Mouse (Mus musculus): ENCODE measurements at regions not wholly inside any gene's neighbourhood (a gene's known extent, or its start where the extent isn't known, plus 50 kb on each side); places are given as distances from the start of the nearest gene placed in this dataset.

DNA sequence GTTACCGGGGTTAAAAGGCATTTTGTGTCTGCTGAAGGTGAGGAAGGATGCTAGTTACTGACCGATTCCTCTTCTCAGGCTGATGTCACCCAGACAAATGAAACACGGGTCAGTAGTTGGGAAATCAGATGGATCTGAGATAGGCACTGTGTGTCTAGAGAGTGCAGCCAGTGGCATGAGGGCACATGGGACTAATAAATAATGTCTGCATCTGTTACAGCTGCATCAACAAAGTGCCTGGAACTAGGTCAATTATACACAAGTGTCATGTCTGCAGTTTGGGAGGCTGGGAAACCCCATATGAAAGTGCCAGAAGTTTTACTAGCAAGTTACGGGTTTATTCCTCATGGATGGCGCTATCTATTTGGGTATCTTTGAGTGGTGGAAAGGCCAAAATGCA is 68.8 kb downstream of the Cxcl12 start:
- ATAC-seq = no peak
- Histone ChIP-seq H3K27ac (no peak overlapping the region), H3K9me3 (replicated peaks) (no peaks in the 10 kb centered on the region), H3K4me1 (no peaks in the 10 kb centered on the region), H3K27me3 (no peaks in the 10 kb centered on the region), H3K9ac (no peak overlapping the region), H3K4me3 (no peak overlapping the region), H3K4me2 (no peak overlapping the region), H3K36me3 (ENCODE audit: poor library complexity, severe bottlenecking) (no peaks in the 10 kb centered on the region)
- 94% methylated on average over 5 of the region's 5 CpGs for WGBS

DNA sequence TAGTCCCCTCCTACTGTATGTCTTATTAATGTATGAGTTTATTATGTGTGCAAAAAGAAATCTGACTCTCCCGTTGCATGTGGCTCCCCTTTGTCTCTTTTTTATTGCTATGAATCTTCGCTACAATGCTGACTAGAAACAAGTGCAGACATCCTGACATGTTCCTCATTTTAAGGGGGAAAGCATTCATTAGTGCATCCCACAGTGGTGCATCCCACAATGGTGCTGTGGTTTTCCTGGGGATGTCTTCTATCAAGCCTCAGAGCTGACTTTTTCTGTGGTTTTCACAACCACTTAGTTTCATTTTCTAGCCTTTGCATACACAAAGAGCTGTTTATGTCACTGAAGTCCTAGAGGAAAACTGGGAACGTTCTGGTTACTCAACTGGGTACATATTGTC is 72.9 kb downstream of the Cxcl12 start:
- H3K4me2 ChIP-seq = no peak overlapping the region
- no peak overlapping the region for H3K9ac ChIP-seq
- no peaks in the 10 kb centered on the region for H3K27me3 ChIP-seq
- no peaks in the 10 kb centered on the region for H3K36me3 ChIP-seq (ENCODE audit: poor library complexity, severe bottlenecking)
- no peak overlapping the region for H3K4me3 ChIP-seq
- ATAC-seq = no peak
- H3K9me3 ChIP-seq (replicated peaks) = no peaks in the 10 kb centered on the region
- H3K27ac ChIP-seq = no peak overlapping the region
- no peaks in the 10 kb centered on the region for H3K4me1 ChIP-seq
- 81% methylated on average over 3 of the region's 3 CpGs for WGBS

DNA sequence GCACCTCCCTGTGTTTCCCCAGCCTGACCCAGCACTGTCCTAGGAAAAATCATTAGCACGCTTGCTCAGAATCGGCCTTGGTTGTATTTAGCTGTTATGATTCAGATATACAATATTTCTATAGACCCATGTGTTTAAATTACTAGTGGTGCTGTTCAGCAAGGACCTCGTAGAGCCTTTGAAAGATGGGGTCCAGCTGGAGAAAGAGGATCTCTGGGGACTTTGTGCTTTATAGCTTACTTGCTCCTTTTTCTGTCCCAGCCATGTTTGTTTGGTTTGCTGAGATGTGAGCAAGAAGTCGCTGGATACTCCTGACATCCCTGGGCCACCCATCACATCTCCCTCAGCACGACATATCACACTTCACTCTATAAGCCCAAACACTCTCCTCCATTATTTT is 77.1 kb downstream of the Cxcl12 start:
- 92% methylated on average over 5 of the region's 5 CpGs for WGBS
- H3K36me3 ChIP-seq (ENCODE audit: poor library complexity, severe bottlenecking) = no peaks in the 10 kb centered on the region
- H3K9ac ChIP-seq = no peak overlapping the region
- H3K9me3 ChIP-seq (replicated peaks) = no peaks in the 10 kb centered on the region
- no peak overlapping the region for H3K4me2 ChIP-seq
- no peaks in the 10 kb centered on the region for H3K4me1 ChIP-seq
- no peak overlapping the region for H3K4me3 ChIP-seq
- no peaks in the 10 kb centered on the region for H3K27me3 ChIP-seq
- H3K27ac ChIP-seq = no peak overlapping the region
- ATAC-seq = no peak

DNA sequence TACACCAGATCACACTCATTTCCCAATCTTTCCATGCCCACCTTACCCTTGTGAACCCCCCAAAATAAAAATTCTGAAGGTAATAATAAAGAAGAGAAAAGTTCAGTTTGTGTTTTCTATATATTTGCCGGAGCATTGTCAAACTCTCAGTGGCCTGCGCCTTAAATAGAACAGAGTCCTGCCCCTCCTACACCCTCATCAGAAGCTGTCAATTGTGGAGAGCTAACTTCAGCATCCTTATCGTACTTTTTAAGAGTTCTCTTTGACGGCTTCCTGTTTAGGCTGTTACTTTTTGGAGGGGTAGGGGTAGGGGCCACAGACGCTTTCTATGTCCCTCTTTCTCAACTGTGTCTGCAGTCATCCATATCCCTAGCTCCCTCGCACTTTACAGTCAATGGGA is 77.5 kb downstream of the Cxcl12 start:
- Histone ChIP-seq H3K27ac (no peak overlapping the region), H3K4me3 (no peak overlapping the region), H3K9ac (no peak overlapping the region), H3K9me3 (replicated peaks) (no peaks in the 10 kb centered on the region), H3K4me2 (no peak overlapping the region), H3K36me3 (ENCODE audit: poor library complexity, severe bottlenecking) (no peaks in the 10 kb centered on the region), H3K4me1 (no peaks in the 10 kb centered on the region), H3K27me3 (no peaks in the 10 kb centered on the region)
- WGBS = 89% methylated on average over 6 of the region's 6 CpGs
- no peak for ATAC-seq

DNA sequence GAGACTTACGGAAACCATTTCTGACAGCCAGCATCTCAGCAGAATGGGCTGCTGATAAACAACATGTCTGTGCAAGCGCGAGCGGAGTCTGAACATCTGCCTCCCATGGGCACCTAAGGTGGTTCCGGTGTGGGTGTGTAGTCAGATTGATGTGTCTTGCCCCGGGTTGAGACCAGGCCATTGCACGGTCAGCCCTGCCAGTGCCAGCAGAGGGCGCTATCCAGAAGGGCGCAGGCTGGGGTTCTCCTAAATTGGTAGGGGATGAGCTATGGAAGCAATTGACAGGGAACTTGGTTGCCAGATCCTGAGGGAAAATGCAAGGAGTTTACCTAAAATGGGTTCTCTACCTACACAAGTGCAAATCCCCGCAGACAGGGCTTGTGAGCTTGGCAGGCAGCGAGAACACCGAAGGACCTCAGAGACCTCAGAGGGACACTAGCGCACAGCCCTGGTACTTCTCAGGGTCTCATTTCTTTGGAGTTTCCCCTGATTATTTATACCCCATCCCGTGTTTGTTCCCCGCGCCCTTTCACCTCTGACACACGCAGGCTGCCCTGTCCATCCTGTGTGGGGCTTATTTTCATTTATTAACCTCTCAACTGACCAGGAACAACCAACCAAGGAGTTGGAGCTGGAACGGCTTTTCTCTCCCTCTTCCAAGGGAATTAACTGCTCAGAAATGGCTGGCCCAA is 81.0 kb downstream of the Cxcl12 start:
- H3K4me3 ChIP-seq = no peak overlapping the region
- no peak overlapping the region for H3K27ac ChIP-seq
- H3K4me1 ChIP-seq = peaks cover 14% of the 10 kb centered on the region
- no peaks in the 10 kb centered on the region for H3K9me3 ChIP-seq (replicated peaks)
- no peak for ATAC-seq
- 87% methylated on average over 18 of the region's 18 CpGs for WGBS
- no peak overlapping the region for H3K9ac ChIP-seq
- no peaks in the 10 kb centered on the region for H3K36me3 ChIP-seq (ENCODE audit: poor library complexity, severe bottlenecking)
- no peaks in the 10 kb centered on the region for H3K27me3 ChIP-seq
- no peak overlapping the region for H3K4me2 ChIP-seq

DNA sequence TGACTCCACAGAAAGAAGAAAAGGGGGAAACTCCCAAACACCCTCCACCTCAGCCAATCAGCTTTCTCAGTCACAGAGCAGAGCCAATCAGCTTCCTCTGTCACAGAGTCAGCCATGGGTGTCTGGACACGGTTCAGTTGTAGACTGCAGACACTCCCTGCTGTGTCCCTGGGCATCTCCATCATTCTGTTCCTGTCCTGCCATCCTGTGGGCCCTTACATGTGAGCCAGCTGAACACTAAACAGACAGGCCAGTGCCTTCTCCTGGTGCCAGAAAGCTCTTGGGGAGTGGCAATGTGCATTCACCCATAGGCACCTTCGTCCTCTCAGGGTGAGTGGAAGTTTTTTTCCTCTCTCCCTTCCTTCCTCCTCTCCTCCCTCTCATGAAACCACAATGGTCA is 81.7 kb downstream of the Cxcl12 start:
- Histone ChIP-seq H3K27me3 (no peaks in the 10 kb centered on the region), H3K27ac (no peak overlapping the region)
- no peak for ATAC-seq

DNA sequence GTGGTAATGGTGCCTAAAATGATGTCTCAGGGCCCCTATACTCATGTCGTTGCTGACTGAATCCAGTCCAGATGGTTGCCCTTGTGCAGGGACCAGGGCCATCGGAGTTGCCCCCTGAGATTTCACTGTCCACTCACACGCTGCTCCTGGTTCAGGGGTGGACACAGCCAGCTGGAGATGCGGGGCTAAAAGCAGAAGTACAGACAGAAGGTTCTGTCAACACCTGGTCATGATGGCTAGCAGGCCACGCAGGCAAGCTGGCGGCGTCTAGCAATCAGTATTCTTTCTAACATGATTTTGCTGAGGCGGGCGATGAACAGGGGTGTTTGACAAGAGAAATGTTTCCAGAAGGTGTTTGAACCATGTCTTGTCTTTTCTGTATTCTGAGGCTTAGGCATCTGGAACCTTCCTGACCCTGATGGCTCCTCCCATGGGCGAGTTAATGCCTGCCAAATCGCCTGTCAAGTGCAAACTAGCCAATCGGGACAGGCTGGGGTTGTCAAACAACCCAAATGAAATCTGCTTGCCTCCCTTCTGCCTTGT is 83.1 kb downstream of the Cxcl12 start:
- Histone ChIP-seq H3K4me1 (peaks cover 30% of the 10 kb centered on the region), H3K9me3 (replicated peaks) (no peaks in the 10 kb centered on the region), H3K27ac (peak overlapping the region; percentile 46), H3K9ac (no peak overlapping the region), H3K4me2 (no peak overlapping the region), H3K36me3 (ENCODE audit: poor library complexity, severe bottlenecking) (no peaks in the 10 kb centered on the region), H3K27me3 (no peaks in the 10 kb centered on the region), H3K4me3 (no peak overlapping the region)
- ATAC-seq = peak; percentile 25; the same call in 1 of the 2 replicates
- WGBS = 76% methylated on average over 12 of the region's 12 CpGs

More for the DNA sequence above, 81.7 kb downstream of the Cxcl12 start:
- Histone ChIP-seq H3K9ac (no peak overlapping the region), H3K4me1 (peaks cover 19% of the 10 kb centered on the region), H3K9me3 (replicated peaks) (no peaks in the 10 kb centered on the region), H3K4me2 (no peak overlapping the region), H3K36me3 (ENCODE audit: poor library complexity, severe bottlenecking) (no peaks in the 10 kb centered on the region), H3K4me3 (no peak overlapping the region)
- WGBS = 66% methylated on average over 2 of the region's 2 CpGs

DNA sequence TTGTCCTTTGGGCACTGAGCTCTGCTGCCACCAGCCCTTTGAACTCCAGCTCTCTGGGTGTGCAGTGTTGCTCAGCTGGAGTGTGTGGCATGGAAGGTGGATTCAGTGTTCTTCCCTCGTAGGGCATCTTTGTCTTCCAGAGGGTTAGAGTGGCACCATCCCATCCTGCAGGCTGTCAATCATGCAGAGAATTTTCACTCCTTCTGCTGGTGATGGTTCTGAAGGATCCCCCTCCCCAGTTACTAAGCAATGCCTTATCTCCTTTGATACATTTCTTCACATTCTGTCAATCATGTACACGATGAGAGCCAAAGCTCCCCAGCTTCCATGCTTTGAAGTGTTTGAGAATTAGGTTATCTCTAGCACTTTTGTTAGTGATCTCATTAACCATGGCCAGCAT is 84.0 kb downstream of the Cxcl12 start:
- no peak for ATAC-seq
- H3K4me3 ChIP-seq = no peak overlapping the region
- no peaks in the 10 kb centered on the region for H3K36me3 ChIP-seq (ENCODE audit: poor library complexity, severe bottlenecking)
- no peaks in the 10 kb centered on the region for H3K27me3 ChIP-seq
- H3K4me1 ChIP-seq = peaks cover 30% of the 10 kb centered on the region
- H3K27ac ChIP-seq = peak overlapping the region; percentile 57; the same call in 1 of the 2 replicates
- H3K9me3 ChIP-seq (replicated peaks) = no peaks in the 10 kb centered on the region
- H3K9ac ChIP-seq = no peak overlapping the region
- no peak overlapping the region for H3K4me2 ChIP-seq
- WGBS = 78% methylated on average over 2 of the region's 2 CpGs

DNA sequence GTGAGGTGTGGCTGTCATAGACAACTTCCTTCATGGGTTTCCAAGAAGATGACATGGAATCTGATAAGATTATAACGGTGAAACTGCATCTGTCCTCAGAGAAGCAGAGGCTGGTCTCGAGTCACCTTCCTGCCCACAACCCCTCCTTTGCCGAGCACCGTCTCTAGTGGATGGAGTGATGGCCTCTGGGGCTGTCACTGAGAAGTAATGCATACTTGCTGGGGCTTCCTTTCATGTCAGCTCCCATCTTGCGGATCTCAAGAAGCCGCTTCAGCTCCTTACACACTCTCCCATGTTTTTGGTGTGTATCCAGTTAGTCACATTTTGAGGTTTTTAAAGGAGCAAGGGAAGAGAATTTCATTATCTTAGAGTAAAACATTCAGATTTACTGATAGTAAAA is 84.7 kb downstream of the Cxcl12 start:
- ATAC-seq = no peak
- WGBS = 92% methylated on average over 6 of the region's 6 CpGs
- Histone ChIP-seq H3K4me1 (peaks cover 30% of the 10 kb centered on the region), H3K27me3 (no peaks in the 10 kb centered on the region), H3K4me3 (no peak overlapping the region), H3K36me3 (ENCODE audit: poor library complexity, severe bottlenecking) (no peaks in the 10 kb centered on the region), H3K9ac (no peak overlapping the region), H3K4me2 (no peak overlapping the region), H3K27ac (no peak overlapping the region; the same call in 1 of the 2 replicates), H3K9me3 (replicated peaks) (no peaks in the 10 kb centered on the region)

DNA sequence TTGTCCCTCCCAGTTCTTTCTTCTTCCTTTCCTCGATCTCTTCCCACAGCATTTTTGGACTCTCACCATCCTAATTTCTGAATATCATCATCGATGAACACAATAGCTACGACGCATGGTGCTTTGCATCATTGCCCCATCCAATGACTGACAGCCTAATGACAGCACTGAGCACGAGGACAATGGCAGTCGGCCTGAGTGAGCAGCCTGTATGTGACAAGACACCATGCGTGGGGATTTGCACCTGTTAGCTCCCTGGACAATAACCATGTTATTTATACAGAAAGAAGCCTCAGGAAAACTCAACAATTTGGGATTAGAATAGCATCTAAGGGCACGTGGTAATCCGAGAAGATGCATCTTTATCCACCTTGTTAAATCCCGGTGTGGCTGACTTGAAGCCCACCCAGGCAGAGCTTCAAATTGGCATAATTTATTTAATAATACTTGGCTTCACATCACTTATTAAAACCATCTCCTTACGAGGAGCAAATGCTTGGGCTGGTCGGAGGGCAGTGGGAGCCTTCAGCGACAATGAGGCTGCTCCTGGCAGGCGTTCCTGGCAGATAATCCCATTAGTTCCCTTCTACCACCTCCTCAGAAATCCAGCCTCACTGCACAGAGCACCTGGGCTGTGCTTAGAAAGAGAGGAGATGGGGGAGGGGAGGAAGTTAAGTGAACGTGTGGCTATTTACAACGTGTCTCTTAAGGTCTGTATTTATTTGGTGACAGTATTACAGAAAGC is 85.4 kb downstream of the Cxcl12 start:
- ATAC-seq = peak; percentile 70
- peak overlapping the region; percentile 79 for H3K27ac ChIP-seq
- no peaks in the 10 kb centered on the region for H3K27me3 ChIP-seq
- peaks cover 30% of the 10 kb centered on the region for H3K4me1 ChIP-seq
- H3K9ac ChIP-seq = no peak overlapping the region
- H3K4me3 ChIP-seq = no peak overlapping the region
- H3K36me3 ChIP-seq (ENCODE audit: poor library complexity, severe bottlenecking) = no peaks in the 10 kb centered on the region
- H3K9me3 ChIP-seq (replicated peaks) = no peaks in the 10 kb centered on the region
- 10% methylated on average over 16 of the region's 16 CpGs for WGBS
- no peak overlapping the region for H3K4me2 ChIP-seq

DNA sequence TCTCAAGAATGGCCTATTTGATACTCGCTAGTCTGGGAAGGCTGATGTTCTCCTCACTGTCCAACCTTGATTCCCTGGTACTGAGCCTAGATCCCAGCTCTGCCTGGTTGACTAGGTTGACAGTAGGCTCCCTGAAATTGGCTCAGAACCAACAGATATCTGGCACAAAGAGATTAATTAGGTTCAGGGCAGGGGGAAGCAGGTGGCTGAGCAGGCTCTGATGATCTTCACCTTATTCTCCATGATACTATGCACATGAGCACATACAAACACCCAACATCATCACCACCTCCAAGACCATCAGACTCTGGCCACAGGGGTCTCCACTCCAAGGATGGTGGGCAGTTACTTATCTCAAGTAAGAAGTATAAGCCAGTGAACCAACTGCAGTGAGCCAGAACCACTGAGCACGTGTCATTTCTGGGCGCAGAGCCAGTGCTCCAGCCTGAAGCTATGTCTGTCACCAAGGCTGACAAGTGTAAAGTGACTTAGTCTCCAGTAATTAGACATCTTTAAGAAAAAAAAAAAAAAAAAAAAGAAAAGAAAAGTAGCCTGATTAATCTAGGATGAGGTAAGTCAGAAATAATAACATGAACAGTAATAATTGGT is 86.4 kb downstream of the Cxcl12 start:
- Histone ChIP-seq H3K9me3 (replicated peaks) (no peaks in the 10 kb centered on the region), H3K27ac (peak overlapping the region; percentile 79), H3K4me1 (peaks cover 30% of the 10 kb centered on the region), H3K36me3 (ENCODE audit: poor library complexity, severe bottlenecking) (no peaks in the 10 kb centered on the region), H3K4me3 (no peak overlapping the region), H3K4me2 (no peak overlapping the region), H3K9ac (no peak overlapping the region), H3K27me3 (no peaks in the 10 kb centered on the region)
- peak; percentile 91 for ATAC-seq
- 44% methylated on average over 3 of the region's 3 CpGs for WGBS

DNA sequence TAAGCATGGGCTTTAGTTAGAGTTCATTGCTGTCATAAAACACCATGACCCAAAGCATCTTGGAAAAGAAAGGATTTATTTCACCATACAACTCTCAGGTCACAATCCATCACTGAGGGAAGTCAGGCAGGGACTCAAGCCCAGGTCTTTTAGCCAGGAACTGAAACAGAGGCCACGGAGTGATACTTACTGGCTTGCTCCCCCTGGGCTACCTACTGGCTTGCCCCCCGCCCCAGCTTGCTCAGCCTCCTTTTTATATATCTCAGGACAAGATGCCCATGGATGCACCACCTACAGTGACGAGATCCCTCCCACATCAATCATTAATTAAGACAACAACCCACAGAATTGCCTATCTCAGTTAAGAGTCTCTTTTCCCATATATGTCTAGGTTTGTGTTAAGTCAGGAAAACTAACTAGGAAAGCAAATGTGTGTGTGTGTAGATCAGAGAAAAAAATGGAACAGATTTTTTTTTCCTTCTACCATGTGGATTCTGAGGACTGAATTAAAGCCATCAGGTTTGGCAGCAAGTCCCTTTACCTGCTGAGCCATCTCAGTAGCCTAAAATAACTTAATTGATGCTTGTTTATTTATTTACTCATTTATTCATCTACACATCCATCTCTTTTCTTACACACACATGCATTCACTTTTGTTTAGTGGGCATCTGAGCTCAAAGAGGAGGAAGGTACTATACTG is 87.2 kb downstream of the Cxcl12 start:
- peak overlapping the region; percentile 76 for H3K27ac ChIP-seq

More for the DNA sequence above, 87.2 kb downstream of the Cxcl12 start:
- H3K27me3 ChIP-seq = no peaks in the 10 kb centered on the region
- no peak overlapping the region for H3K4me2 ChIP-seq
- H3K9me3 ChIP-seq (replicated peaks) = no peaks in the 10 kb centered on the region
- H3K4me3 ChIP-seq = no peak overlapping the region
- no peak overlapping the region for H3K9ac ChIP-seq
- no peak for ATAC-seq
- WGBS = 61% methylated on average over 3 of the region's 3 CpGs
- peaks cover 30% of the 10 kb centered on the region for H3K4me1 ChIP-seq
- no peaks in the 10 kb centered on the region for H3K36me3 ChIP-seq (ENCODE audit: poor library complexity, severe bottlenecking)

All from forebrain, embryonic 13.5 days (tissue).